Comparison of ENCODE assay signal across 8 mouse cellular contexts in the genomic region with DNA sequence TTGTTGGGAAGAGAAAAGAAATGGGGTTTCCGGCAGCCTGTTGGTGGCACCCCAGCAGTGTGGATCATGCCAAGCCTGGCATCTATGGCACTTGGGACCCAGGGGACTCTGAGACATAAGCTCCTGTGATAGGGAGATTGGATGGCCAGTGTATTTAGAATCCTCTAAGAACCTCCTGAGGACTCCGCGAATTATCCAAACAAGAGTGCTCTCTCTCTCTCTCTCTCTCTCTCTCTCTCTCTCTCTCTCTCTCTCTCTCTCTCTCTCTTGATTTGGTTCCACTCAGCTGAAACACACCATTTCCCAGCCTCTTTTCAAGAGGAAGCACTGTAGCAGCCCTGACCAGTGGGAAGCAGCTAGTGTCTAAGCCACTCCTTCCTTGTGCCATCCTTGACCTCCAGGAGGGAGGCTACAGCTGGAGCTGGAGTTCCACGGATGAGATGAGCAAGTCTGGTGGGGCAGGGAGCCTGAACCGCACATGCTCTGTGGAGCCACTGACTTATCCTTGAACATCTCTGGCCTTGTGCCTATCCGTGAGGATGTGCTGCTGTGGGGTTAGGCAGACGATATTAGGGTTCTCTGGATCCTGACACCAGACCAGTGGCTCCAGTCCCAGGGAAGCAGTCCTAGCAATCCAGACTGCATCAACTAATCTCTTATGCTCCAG.
DNase-seq lines count a peak whose midpoint lies in the region; ATAC-seq lines count a peak whose summit lies in the region.

No protein-coding gene starts in this region.

- H3K4me3 ChIP-seq in forebrain, embryonic 16.5 days (replicated peaks; ENCODE audit: low read length) = no peak overlapping the region
- H3K4me3 ChIP-seq in limb, embryonic 11.5 days (ENCODE audit: low read depth, low read length) = no peak overlapping the region
- H3K4me3 ChIP-seq in neural tube, embryonic 15.5 days (replicated peaks) = no peak overlapping the region

- H3K27ac ChIP-seq in forebrain, embryonic 16.5 days (ENCODE audit: low read length) = peak overlapping the region; percentile 90
- peak overlapping the region; percentile 89 for H3K27ac ChIP-seq in limb, embryonic 11.5 days (replicated peaks; ENCODE audit: low read depth, low read length)
- H3K27ac ChIP-seq in neural tube, embryonic 15.5 days (replicated peaks) = peak overlapping the region; percentile 81

- H3K9me3 ChIP-seq in forebrain, embryonic 16.5 days (ENCODE audit: control insufficient read depth, low read length) = no peaks in the 10 kb centered on the region
- H3K9me3 ChIP-seq in limb, embryonic 11.5 days (ENCODE audit: control insufficient read depth, low read length) = no peaks in the 10 kb centered on the region
- no peaks in the 10 kb centered on the region for H3K9me3 ChIP-seq in neural tube, embryonic 15.5 days (replicated peaks)

- no peaks in the 10 kb centered on the region for H3K36me3 ChIP-seq in forebrain, embryonic 16.5 days (ENCODE audit: control insufficient read depth, insufficient read depth)
- H3K36me3 ChIP-seq in limb, embryonic 11.5 days (ENCODE audit: control insufficient read depth, insufficient read depth, low read length) = no peaks in the 10 kb centered on the region
- no peaks in the 10 kb centered on the region for H3K36me3 ChIP-seq in neural tube, embryonic 15.5 days

- H3K4me1 ChIP-seq in forebrain, embryonic 16.5 days (replicated peaks; ENCODE audit: control insufficient read depth, insufficient read depth, low read length) = peaks cover 42% of the 10 kb centered on the region
- peaks cover 39% of the 10 kb centered on the region for H3K4me1 ChIP-seq in limb, embryonic 11.5 days (ENCODE audit: control insufficient read depth, insufficient read depth, low read length)
- peaks cover 45% of the 10 kb centered on the region for H3K4me1 ChIP-seq in neural tube, embryonic 15.5 days

- no peaks in the 10 kb centered on the region for H3K27me3 ChIP-seq in forebrain, embryonic 16.5 days (replicated peaks; ENCODE audit: control insufficient read depth, insufficient read depth, low read length)
- no peaks in the 10 kb centered on the region for H3K27me3 ChIP-seq in limb, embryonic 11.5 days (ENCODE audit: control insufficient read depth, insufficient read depth, low read length)
- 0 out of 2 replicates have a peak, but pooled peaks cover 4% of the 10 kb centered on the region for H3K27me3 ChIP-seq in neural tube, embryonic 15.5 days (replicated peaks)

- peak overlapping the region; percentile 9; the same call in 1 of the 2 replicates for H3K9ac ChIP-seq in forebrain, embryonic 16.5 days (replicated peaks; ENCODE audit: low read depth, low read length)
- H3K9ac ChIP-seq in limb, embryonic 11.5 days (ENCODE audit: low read length) = no peak overlapping the region; the same call in 1 of the 2 replicates
- no peak overlapping the region for H3K9ac ChIP-seq in neural tube, embryonic 15.5 days (replicated peaks)

- WGBS in forebrain, embryonic 16.5 days = 50% methylated on average over 7 of the region's 7 CpGs
- WGBS in limb, embryonic 11.5 days = 43% methylated on average over 7 of the region's 7 CpGs
- WGBS in neural tube, embryonic 15.5 days = 42% methylated on average over 7 of the region's 7 CpGs

- 0 out of 2 replicates have a peak, but pooled peaks have one; percentile 8 for ATAC-seq in forebrain, embryonic 16.5 days
- 0 out of 2 replicates have a peak, but pooled peaks have one; percentile 10 for ATAC-seq in limb, embryonic 11.5 days (ENCODE audit: insufficient number of reproducible peaks, low FRiP score, low TSS enrichment, low read depth)
- ATAC-seq in neural tube, embryonic 15.5 days (ENCODE audit: low FRiP score) = 0 out of 2 replicates have a peak, but pooled peaks have one; percentile 42
- ATAC-seq in frontal cortex, adult (ENCODE audit: low TSS enrichment) = no peak

- peak; percentile 16 for DNase-seq in heart, adult 8-10 months (ENCODE audit: low spot score)
- DNase-seq in heart, postnatal 25 days (ENCODE audit: low spot score) = no peak
- DNase-seq in adrenal gland, postnatal 14 days = peak; percentile 70
- DNase-seq in limb, embryonic 11.5 days (ENCODE audit: low spot score) = peak; percentile 34
- no peak for DNase-seq in thymus, postnatal 4 days

- peak overlapping the region; percentile 10 for H3K4me2 ChIP-seq in forebrain, embryonic 16.5 days (ENCODE audit: low read length)
- H3K4me2 ChIP-seq in limb, embryonic 11.5 days (ENCODE audit: low read depth, severe bottlenecking) = peak overlapping the region; percentile 39
- H3K4me2 ChIP-seq in neural tube, embryonic 15.5 days = peak overlapping the region; percentile 33

- intact Hi-C loops in heart, postnatal 25 days (cut with DNase I) = loop anchor here (5.0 kb wide), 2 partner anchors 150 to 235 kb away; no protein-coding TSS in a partner anchor

Comparison
In these comparisons a context has a peak if more than half of its experiments do, and no peak if none do; other contexts are left out.
1. DNase-seq: peak in heart, adult 8-10 months (single experiment), adrenal gland, postnatal 14 days (single experiment) and limb, embryonic 11.5 days (single experiment); none in heart, postnatal 25 days (single experiment) and thymus, postnatal 4 days (single experiment).
2. Peak in every context shown above with its lines, with median percentiles within 50 percentile points of each other: H3K27ac ChIP-seq and H3K4me2 ChIP-seq.